Mouse (Mus musculus): ENCODE measurements around the gene Pnma1. TPM values are rescaled to one million over a fixed set of nuclear protein-coding genes. Genes with fewer than 3 reads are reported as not detected.

Pnma1 gene
- polyA plus RNA-seq, 2 experiments, result 0.39 to 0.55 TPM

- no peak overlapping the region for H3K27ac ChIP-seq (replicated peaks; ENCODE audit: low read depth, low read length)
- peaks cover 38% of the 10 kb centered on the region for H3K36me3 ChIP-seq (ENCODE audit: control insufficient read depth, insufficient read depth, low read length)
- peak overlapping the region; percentile 80 for H3K4me2 ChIP-seq (replicated peaks; ENCODE audit: low read depth, low read length, severe bottlenecking)
- DNase-seq (ENCODE audit: low spot score) (no peak), ATAC-seq (ENCODE audit: low FRiP score, low read depth) (no peak; the same call in 1 of the 2 replicates)
- no peaks in the 10 kb centered on the region for H3K9me3 ChIP-seq (ENCODE audit: control insufficient read depth, low read length)
- peak overlapping the region; percentile 47 for H3K4me3 ChIP-seq (replicated peaks; ENCODE audit: low read length)
- no peak for TF ChIP-seq POLR2A (IDR thresholded peaks at IDR 0.05; ENCODE audit: borderline replicate concordance, extremely low read depth, insufficient read depth, insufficient read length)
- WGBS, result 20% methylated on average over 10 of the region's 10 CpGs
- peaks cover 6% of the 10 kb centered on the region for H3K4me1 ChIP-seq (ENCODE audit: control insufficient read depth, insufficient read depth, low read length)
- H3K27me3 ChIP-seq (ENCODE audit: control insufficient read depth, insufficient read depth, low read length), result no peaks in the 10 kb centered on the region
- H3K9ac ChIP-seq (ENCODE audit: low read depth, low read length, severe bottlenecking), result peak overlapping the region; percentile 60
Measured at GRCm38 (mm10) chr12:84148622-84149012, 328 bp upstream of the Pnma1 start.

- TF ChIP-seq POLR2A (IDR thresholded peaks at IDR 0.05; ENCODE audit: borderline replicate concordance, extremely low read depth, insufficient read depth, insufficient read length), result no peak
- H3K9me3 ChIP-seq (ENCODE audit: control insufficient read depth, low read length), result no peaks in the 10 kb centered on the region
- no peak overlapping the region for H3K9ac ChIP-seq (ENCODE audit: low read depth, low read length, severe bottlenecking)
- peak; percentile 30 for DNase-seq (ENCODE audit: low spot score)
- H3K4me3 ChIP-seq (replicated peaks; ENCODE audit: low read length), result no peak overlapping the region
- peak; percentile 72 for ATAC-seq (ENCODE audit: low FRiP score, low read depth)
- no peaks in the 10 kb centered on the region for H3K4me1 ChIP-seq (ENCODE audit: control insufficient read depth, insufficient read depth, low read length)
- no peak overlapping the region for H3K27ac ChIP-seq (replicated peaks; ENCODE audit: low read depth, low read length)
- no peaks in the 10 kb centered on the region for H3K27me3 ChIP-seq (ENCODE audit: control insufficient read depth, insufficient read depth, low read length)
- H3K4me2 ChIP-seq (replicated peaks; ENCODE audit: low read depth, low read length, severe bottlenecking), result no peak overlapping the region
- 68% methylated on average over 14 of the region's 14 CpGs for WGBS
- H3K36me3 ChIP-seq (ENCODE audit: control insufficient read depth, insufficient read depth, low read length), result peaks cover 24% of the 10 kb centered on the region
Measured at GRCm38 (mm10) chr12:84142281-84143050, 5.8 kb downstream of the Pnma1 start.

GRCm38 (mm10) chr12:84141271-84141670 is 7.0 kb downstream of the Pnma1 start:
- no peak for TF ChIP-seq POLR2A (IDR thresholded peaks at IDR 0.05; ENCODE audit: borderline replicate concordance, extremely low read depth, insufficient read depth, insufficient read length)

GRCm38 (mm10) chr12:84140135-84140534 is 8.2 kb downstream of the Pnma1 start:
- no peak for TF ChIP-seq POLR2A (IDR thresholded peaks at IDR 0.05; ENCODE audit: borderline replicate concordance, extremely low read depth, insufficient read depth, insufficient read length)
- Histone ChIP-seq H3K27me3 (ENCODE audit: control insufficient read depth, insufficient read depth, low read length) (no peaks in the 10 kb centered on the region), H3K9ac (ENCODE audit: low read depth, low read length, severe bottlenecking) (no peak overlapping the region), H3K4me2 (replicated peaks; ENCODE audit: low read depth, low read length, severe bottlenecking) (no peak overlapping the region), H3K4me3 (replicated peaks; ENCODE audit: low read length) (no peak overlapping the region), H3K27ac (replicated peaks; ENCODE audit: low read depth, low read length) (no peak overlapping the region), H3K36me3 (ENCODE audit: control insufficient read depth, insufficient read depth, low read length) (peaks cover 36% of the 10 kb centered on the region), H3K4me1 (ENCODE audit: control insufficient read depth, insufficient read depth, low read length) (no peaks in the 10 kb centered on the region), H3K9me3 (ENCODE audit: control insufficient read depth, low read length) (no peaks in the 10 kb centered on the region)
- no peak for ATAC-seq (ENCODE audit: low FRiP score, low read depth)
- no peak for DNase-seq (ENCODE audit: low spot score)
- 69% methylated on average over 4 of the region's 4 CpGs for WGBS

More at GRCm38 (mm10) chr12:84141271-84141670, 7.0 kb downstream of the Pnma1 start:
- WGBS, result 88% methylated on average over 4 of the region's 4 CpGs
- H3K27ac ChIP-seq (replicated peaks; ENCODE audit: low read depth, low read length), result no peak overlapping the region
- H3K9ac ChIP-seq (ENCODE audit: low read depth, low read length, severe bottlenecking), result no peak overlapping the region
- no peak overlapping the region for H3K4me3 ChIP-seq (replicated peaks; ENCODE audit: low read length)
- no peak overlapping the region for H3K4me2 ChIP-seq (replicated peaks; ENCODE audit: low read depth, low read length, severe bottlenecking)
- H3K27me3 ChIP-seq (ENCODE audit: control insufficient read depth, insufficient read depth, low read length), result no peaks in the 10 kb centered on the region
- no peaks in the 10 kb centered on the region for H3K4me1 ChIP-seq (ENCODE audit: control insufficient read depth, insufficient read depth, low read length)
- no peaks in the 10 kb centered on the region for H3K9me3 ChIP-seq (ENCODE audit: control insufficient read depth, low read length)
- H3K36me3 ChIP-seq (ENCODE audit: control insufficient read depth, insufficient read depth, low read length), result peaks cover 34% of the 10 kb centered on the region
- ATAC-seq (ENCODE audit: low FRiP score, low read depth) (no peak), DNase-seq (ENCODE audit: low spot score) (no peak)

GRCm38 (mm10) chr12:84137131-84137530 is 11.2 kb downstream of the Pnma1 start:
- Histone ChIP-seq H3K4me3 (replicated peaks; ENCODE audit: low read length) (no peak overlapping the region), H3K9me3 (ENCODE audit: control insufficient read depth, low read length) (no peaks in the 10 kb centered on the region), H3K4me2 (replicated peaks; ENCODE audit: low read depth, low read length, severe bottlenecking) (no peak overlapping the region), H3K9ac (ENCODE audit: low read depth, low read length, severe bottlenecking) (no peak overlapping the region), H3K27me3 (ENCODE audit: control insufficient read depth, insufficient read depth, low read length) (no peaks in the 10 kb centered on the region), H3K4me1 (ENCODE audit: control insufficient read depth, insufficient read depth, low read length) (no peaks in the 10 kb centered on the region), H3K36me3 (ENCODE audit: control insufficient read depth, insufficient read depth, low read length) (peaks cover 31% of the 10 kb centered on the region), H3K27ac (replicated peaks; ENCODE audit: low read depth, low read length) (no peak overlapping the region)
- no peak for TF ChIP-seq POLR2A (IDR thresholded peaks at IDR 0.05; ENCODE audit: borderline replicate concordance, extremely low read depth, insufficient read depth, insufficient read length)
- DNase-seq (ENCODE audit: low spot score) (no peak), ATAC-seq (ENCODE audit: low FRiP score, low read depth) (no peak)
- 92% methylated on average over 7 of the region's 7 CpGs for WGBS

Measured in limb, embryonic 14.5 days (tissue).